Mouse (Mus musculus) hindbrain, embryonic 12.5 days (tissue): Measurements from ENCODE around the gene Prkaa2. TPM values are rescaled to one million over a fixed set of nuclear protein-coding genes. Genes with fewer than 3 reads are reported as not detected.

Source experiments
- ATAC-seq: fragments of 200-750 bp; cut with Nextera tagmentation; 2 replicates; pipeline ENCODE4 v1.8.0; 2017; ENCODE audit warnings: moderate TSS enrichment; ENCODE audit not compliant: low FRiP score
- H3K27ac ChIP-seq: fragments of 300-500 bp; sonication (generic); 2 replicates; pipeline ENCODE4 v1.5.1; 2016; ENCODE audit warnings: mild to moderate bottlenecking
- H3K27me3 ChIP-seq: fragments of 300-500 bp; sonication (generic); 2 replicates; pipeline ENCODE4 v1.6.1; 2016; ENCODE audit warnings: mild to moderate bottlenecking
- H3K36me3 ChIP-seq: fragments of 300-500 bp; sonication (generic); 2 replicates; pipeline ENCODE4 v1.6.1; 2016; ENCODE audit warnings: mild to moderate bottlenecking
- H3K4me1 ChIP-seq: fragments of 300-500 bp; sonication (generic); 2 replicates; pipeline ENCODE4 v1.6.1; 2016
- H3K4me2 ChIP-seq: fragments of 300-500 bp; sonication (generic); replicated peaks from 2 replicates; pipeline ENCODE4 v1.6.1; 2016; ENCODE audit warnings: mild to moderate bottlenecking
- H3K4me3 ChIP-seq: fragments of 300-500 bp; sonication (generic); 2 replicates; pipeline ENCODE4 v1.5.1; 2016; ENCODE audit warnings: mild to moderate bottlenecking
- H3K9ac ChIP-seq: fragments of 300-500 bp; sonication (generic); 2 replicates; pipeline ENCODE4 v1.6.1; 2016; ENCODE audit warnings: mild to moderate bottlenecking, moderate library complexity
- H3K9me3 ChIP-seq: fragments of 300-500 bp; sonication (generic); replicated peaks from 2 replicates; pipeline ENCODE4 v1.6.1; 2016; ENCODE audit warnings: mild to moderate bottlenecking
- WGBS: fragments of 180-500 bp; shearing (Covaris S2); methylation state at CpG from one replicate; pipeline ENCODE4 v1.1.7; 2016; 5-methylcytosine and 5-hydroxymethylcytosine counted together
- polyA plus RNA-seq: library from polyadenylated mRNA; unstranded; fragments of >200 nt; fragmentation: Nextera tagmentation; extraction: Ambion mirVana; gene quantifications from 2 replicates; pipeline ENCODE4 v1.2.1, GENCODE M21; 2016

Prkaa2 gene
- polyA plus RNA-seq, 1 experiment from 2014 or later = 7.0 TPM

- Histone ChIP-seq H3K9me3 (no peaks in the 10 kb centered on the region), H3K36me3 (no peaks in the 10 kb centered on the region), H3K27ac (no peak overlapping the region), H3K27me3 (no peaks in the 10 kb centered on the region), H3K4me3 (no peak overlapping the region), H3K9ac (no peak overlapping the region), H3K4me2 (no peak overlapping the region), H3K4me1 (peaks cover 6% of the 10 kb centered on the region)
- ATAC-seq = no peak
- WGBS = 85% methylated on average over 6 of the region's 6 CpGs
Observed at GRCm38 (mm10) chr4:105104099-105104872, 5.4 kb downstream of the Prkaa2 start.

GRCm38 (mm10) chr4:105101337-105101688, 8.4 kb downstream of the Prkaa2 start:
- Histone ChIP-seq H3K27ac (no peak overlapping the region), H3K9ac (no peak overlapping the region), H3K4me2 (no peak overlapping the region), H3K36me3 (no peaks in the 10 kb centered on the region), H3K4me1 (no peaks in the 10 kb centered on the region), H3K4me3 (no peak overlapping the region), H3K27me3 (no peaks in the 10 kb centered on the region), H3K9me3 (no peaks in the 10 kb centered on the region)
- no peak for ATAC-seq
- WGBS = 84% methylated on average over 4 of the region's 4 CpGs

GRCm38 (mm10) chr4:105100508-105101336, 9.0 kb downstream of the Prkaa2 start:
- Histone ChIP-seq H3K4me2 (no peak overlapping the region), H3K36me3 (no peaks in the 10 kb centered on the region), H3K9me3 (no peaks in the 10 kb centered on the region), H3K4me1 (no peaks in the 10 kb centered on the region), H3K9ac (no peak overlapping the region), H3K4me3 (no peak overlapping the region), H3K27ac (no peak overlapping the region), H3K27me3 (no peaks in the 10 kb centered on the region)
- no peak for ATAC-seq
- 59% methylated on average over 5 of the region's 5 CpGs for WGBS

- no peak overlapping the region for H3K4me2 ChIP-seq
- 97% methylated on average over 7 of the region's 7 CpGs for WGBS
- H3K4me1 ChIP-seq = 0 out of 2 replicates have a peak, but pooled peaks cover 2% of the 10 kb centered on the region
- H3K36me3 ChIP-seq = no peaks in the 10 kb centered on the region
- no peaks in the 10 kb centered on the region for H3K9me3 ChIP-seq
- no peak for ATAC-seq
- H3K4me3 ChIP-seq = no peak overlapping the region
- no peak overlapping the region for H3K9ac ChIP-seq
- H3K27ac ChIP-seq = no peak overlapping the region
- no peaks in the 10 kb centered on the region for H3K27me3 ChIP-seq
Observed at GRCm38 (mm10) chr4:105098660-105099059, 11.0 kb downstream of the Prkaa2 start.

GRCm38 (mm10) chr4:105098158-105098557, 11.5 kb downstream of the Prkaa2 start:
- 0 out of 2 replicates have a peak, but pooled peaks cover 2% of the 10 kb centered on the region for H3K4me1 ChIP-seq
- WGBS = 90% methylated on average over 8 of the region's 8 CpGs

GRCm38 (mm10) chr4:105095316-105095715, 14.4 kb downstream of the Prkaa2 start:
- Histone ChIP-seq H3K9ac (no peak overlapping the region), H3K4me3 (no peak overlapping the region), H3K36me3 (no peaks in the 10 kb centered on the region), H3K4me1 (0 out of 2 replicates have a peak, but pooled peaks cover 2% of the 10 kb centered on the region), H3K27ac (no peak overlapping the region), H3K9me3 (no peaks in the 10 kb centered on the region), H3K4me2 (no peak overlapping the region), H3K27me3 (no peaks in the 10 kb centered on the region)
- WGBS = 75% methylated on average over 5 of the region's 5 CpGs
- no peak for ATAC-seq

More at GRCm38 (mm10) chr4:105098158-105098557, 11.5 kb downstream of the Prkaa2 start:
- H3K9me3 ChIP-seq = no peaks in the 10 kb centered on the region
- no peaks in the 10 kb centered on the region for H3K36me3 ChIP-seq
- H3K27ac ChIP-seq = no peak overlapping the region
- no peaks in the 10 kb centered on the region for H3K27me3 ChIP-seq
- ATAC-seq = no peak
- H3K9ac ChIP-seq = no peak overlapping the region
- no peak overlapping the region for H3K4me3 ChIP-seq
- H3K4me2 ChIP-seq = no peak overlapping the region

GRCm38 (mm10) chr4:105093951-105094350, 15.7 kb downstream of the Prkaa2 start:
- H3K4me3 ChIP-seq = no peak overlapping the region
- H3K27ac ChIP-seq = no peak overlapping the region
- H3K4me1 ChIP-seq = 0 out of 2 replicates have a peak, but pooled peaks cover 2% of the 10 kb centered on the region
- no peak overlapping the region for H3K9ac ChIP-seq
- H3K9me3 ChIP-seq = no peaks in the 10 kb centered on the region
- 91% methylated on average over 1 of the region's 1 CpGs for WGBS
- no peak overlapping the region for H3K4me2 ChIP-seq
- no peak for ATAC-seq
- no peaks in the 10 kb centered on the region for H3K36me3 ChIP-seq
- no peaks in the 10 kb centered on the region for H3K27me3 ChIP-seq

GRCm38 (mm10) chr4:105090417-105090816, 19.3 kb downstream of the Prkaa2 start:
- Histone ChIP-seq H3K4me1 (0 out of 2 replicates have a peak, but pooled peaks cover 2% of the 10 kb centered on the region), H3K4me3 (no peak overlapping the region), H3K9ac (no peak overlapping the region), H3K27me3 (no peaks in the 10 kb centered on the region), H3K27ac (no peak overlapping the region), H3K4me2 (no peak overlapping the region), H3K9me3 (no peaks in the 10 kb centered on the region), H3K36me3 (no peaks in the 10 kb centered on the region)
- WGBS = 75% methylated on average over 5 of the region's 5 CpGs
- no peak for ATAC-seq

GRCm38 (mm10) chr4:105089386-105089785, 20.3 kb downstream of the Prkaa2 start:
- H3K27me3 ChIP-seq = no peaks in the 10 kb centered on the region
- ATAC-seq = no peak
- no peak overlapping the region for H3K4me3 ChIP-seq
- no peaks in the 10 kb centered on the region for H3K36me3 ChIP-seq
- H3K9ac ChIP-seq = no peak overlapping the region
- H3K4me2 ChIP-seq = no peak overlapping the region
- H3K9me3 ChIP-seq = no peaks in the 10 kb centered on the region
- no peak overlapping the region for H3K27ac ChIP-seq
- no peaks in the 10 kb centered on the region for H3K4me1 ChIP-seq
- 90% methylated on average over 7 of the region's 7 CpGs for WGBS

GRCm38 (mm10) chr4:105088671-105089070, 21.0 kb downstream of the Prkaa2 start:
- no peak for ATAC-seq
- Histone ChIP-seq H3K9me3 (no peaks in the 10 kb centered on the region), H3K27me3 (no peaks in the 10 kb centered on the region), H3K4me3 (no peak overlapping the region), H3K36me3 (no peaks in the 10 kb centered on the region), H3K9ac (no peak overlapping the region), H3K4me1 (no peaks in the 10 kb centered on the region), H3K27ac (no peak overlapping the region), H3K4me2 (no peak overlapping the region)
- WGBS = 83% methylated on average over 2 of the region's 2 CpGs

GRCm38 (mm10) chr4:105076152-105076551, 33.5 kb downstream of the Prkaa2 start:
- H3K4me1 ChIP-seq = no peaks in the 10 kb centered on the region
- H3K9ac ChIP-seq = no peak overlapping the region
- whole genome bisulfite sequencing = 88% methylated on average over 6 of the region's 6 CpGs
- no peaks in the 10 kb centered on the region for H3K27me3 ChIP-seq
- no peak overlapping the region for H3K4me3 ChIP-seq
- no peaks in the 10 kb centered on the region for H3K36me3 ChIP-seq
- H3K9me3 ChIP-seq = no peaks in the 10 kb centered on the region
- no peak overlapping the region for H3K4me2 ChIP-seq
- H3K27ac ChIP-seq = no peak overlapping the region
- ATAC-seq = no peak

GRCm38 (mm10) chr4:105071761-105072427, 37.8 kb downstream of the Prkaa2 start:
- Histone ChIP-seq H3K27ac (no peak overlapping the region), H3K36me3 (no peaks in the 10 kb centered on the region), H3K27me3 (no peaks in the 10 kb centered on the region), H3K9ac (no peak overlapping the region), H3K4me1 (no peaks in the 10 kb centered on the region), H3K4me2 (no peak overlapping the region), H3K9me3 (no peaks in the 10 kb centered on the region), H3K4me3 (no peak overlapping the region)
- no peak for ATAC-seq
- WGBS = 88% methylated on average over 3 of the region's 3 CpGs
